31 mouse cellular contexts compared by ENCODE assay signal in the genomic region with DNA sequence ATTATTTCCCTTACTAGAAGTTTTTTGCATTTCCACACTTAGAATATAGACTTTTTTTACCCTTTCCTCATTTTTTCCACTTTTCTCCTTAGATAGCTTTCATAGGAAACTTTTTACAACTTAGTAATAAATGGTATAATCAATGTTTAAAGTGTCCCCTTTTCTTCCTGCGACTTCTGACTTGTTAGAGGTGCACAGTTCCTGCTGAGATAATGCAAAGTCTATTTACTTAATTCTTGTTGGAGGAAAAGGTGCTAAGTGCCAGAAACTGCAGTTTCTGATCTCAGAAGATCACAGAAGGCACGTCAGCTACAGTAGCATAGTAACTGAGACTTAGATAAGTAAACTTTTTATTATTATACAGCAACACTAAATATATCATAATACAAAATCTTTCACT.
"Had no signal": no experiment of that assay in that cellular context is flagged by ENCODE, and none has a peak within 500 bp of the region (broad histone marks: within the 10 kb centered on the region; RNA-seq: fewer than 3 reads in every experiment).

No protein-coding gene starts in this region.

- H3K27me3 ChIP-seq: limb, embryonic 12.5 days; limb, embryonic 13.5 days; limb, embryonic 15.5 days; liver, embryonic 12.5 days; liver, embryonic 13.5 days; liver, embryonic 15.5 days; lung, embryonic 15.5 days; megakaryocyte, embryonic 14.5 days; midbrain, embryonic 12.5 days; midbrain, embryonic 13.5 days; neural tube, embryonic 12.5 days had no signal

- DNase-seq: left cerebral cortex, postnatal 4 days; liver; liver, embryonic 13.5 days; liver, postnatal 0 days; lung, adult 18-20 months; lung, adult 2 months; lung, embryonic 14.5 days; lung, postnatal 10 days; lung, postnatal 14 days; lung, postnatal 36 days; lung, postnatal 4 days; midbrain, embryonic 14.5 days had no signal

- H3K36me3 ChIP-seq: limb, embryonic 10.5 days; limb, embryonic 12.5 days; limb, embryonic 13.5 days; limb, embryonic 15.5 days; liver, embryonic 12.5 days; liver, embryonic 13.5 days; liver, embryonic 15.5 days; lung, embryonic 15.5 days; midbrain, embryonic 10.5 days; midbrain, embryonic 12.5 days; midbrain, embryonic 13.5 days; neural tube, embryonic 12.5 days had no signal

- H3K4me1 ChIP-seq: limb, embryonic 10.5 days; limb, embryonic 12.5 days; limb, embryonic 13.5 days; limb, embryonic 15.5 days; liver, embryonic 12.5 days; liver, embryonic 13.5 days; liver, embryonic 15.5 days; lung, embryonic 15.5 days; megakaryocyte, embryonic 14.5 days; midbrain, embryonic 10.5 days; midbrain, embryonic 12.5 days; midbrain, embryonic 13.5 days; neural tube, embryonic 12.5 days had no signal

- H3K4me3 ChIP-seq: limb, embryonic 10.5 days; limb, embryonic 12.5 days; limb, embryonic 13.5 days; limb, embryonic 15.5 days; liver, embryonic 12.5 days; liver, embryonic 13.5 days; liver, embryonic 15.5 days; lung, embryonic 15.5 days; megakaryocyte, embryonic 14.5 days; midbrain, embryonic 10.5 days; midbrain, embryonic 12.5 days; midbrain, embryonic 13.5 days; myocyte; neural tube, embryonic 12.5 days had no signal

- ATAC-seq: liver, embryonic 12.5 days; liver, postnatal 0 days; lung, postnatal 0 days; midbrain, embryonic 13.5 days; midbrain, embryonic 16.5 days had no signal

- H3K9ac ChIP-seq: limb, embryonic 12.5 days; limb, embryonic 13.5 days; limb, embryonic 15.5 days; liver, embryonic 12.5 days; liver, embryonic 13.5 days; liver, embryonic 14.5 days; liver, embryonic 15.5 days; liver, postnatal 0 days; lung, embryonic 14.5 days; lung, embryonic 15.5 days; midbrain, embryonic 12.5 days; midbrain, embryonic 13.5 days; neural tube, embryonic 12.5 days had no signal

- H3K27ac ChIP-seq: limb, embryonic 10.5 days; limb, embryonic 12.5 days; limb, embryonic 13.5 days; limb, embryonic 15.5 days; liver, embryonic 12.5 days; liver, embryonic 13.5 days; liver, embryonic 14.5 days; liver, embryonic 15.5 days; lung, embryonic 15.5 days; macrophage; midbrain, embryonic 10.5 days; midbrain, embryonic 12.5 days; midbrain, embryonic 13.5 days; neural tube, embryonic 12.5 days had no signal

- H3K4me2 ChIP-seq: limb, embryonic 12.5 days; limb, embryonic 13.5 days; limb, embryonic 15.5 days; liver, embryonic 11.5 days; liver, embryonic 12.5 days; liver, embryonic 13.5 days; liver, embryonic 15.5 days; lung, embryonic 14.5 days; lung, embryonic 15.5 days; midbrain, embryonic 11.5 days; midbrain, embryonic 12.5 days; midbrain, embryonic 13.5 days; neural tube, embryonic 12.5 days had no signal

- H3K9me3 ChIP-seq: limb, embryonic 10.5 days; limb, embryonic 12.5 days; limb, embryonic 13.5 days; limb, embryonic 15.5 days; liver, embryonic 12.5 days; liver, embryonic 13.5 days; liver, embryonic 15.5 days; lung, embryonic 15.5 days; megakaryocyte, embryonic 14.5 days; midbrain, embryonic 10.5 days; midbrain, embryonic 12.5 days; midbrain, embryonic 13.5 days; neural tube, embryonic 12.5 days had no signal
